Mouse (Mus musculus): ENCODE data around the gene Prl3b1.

DNA sequence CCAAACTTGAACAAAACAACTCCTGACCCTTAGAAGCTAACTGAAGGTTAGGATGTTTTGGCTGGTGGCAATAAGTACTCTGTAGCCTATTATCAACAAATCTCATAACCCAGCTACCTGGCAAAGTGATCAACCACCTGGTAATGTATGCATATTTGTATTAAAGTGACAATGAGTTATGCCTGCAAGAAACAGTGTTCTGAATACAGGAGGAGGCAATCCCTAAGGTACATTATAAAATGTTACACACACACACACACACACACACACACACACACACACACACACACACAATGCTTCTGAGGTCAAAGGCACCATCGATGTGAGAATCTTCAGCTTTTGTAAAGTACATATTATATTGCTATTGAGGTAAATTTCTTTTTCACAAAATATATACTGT is at the start of gene Prl3b1:
- TF ChIP-seq CTCF (IDR thresholded peaks at IDR 0.05; ENCODE audit: borderline replicate concordance, insufficient read depth, low read depth, low read length): no peak
- TF ChIP-seq POLR2A (IDR thresholded peaks at IDR 0.05; ENCODE audit: borderline replicate concordance, insufficient read depth, low read length): no peak

Measured in cerebellum, adult 2 months (tissue).